Mouse (Mus musculus) right cerebral cortex, postnatal 14 days (tissue): ENCODE data around the gene Ptpre.
"Not testable (repeated sequence)": the region's sequence is repeated elsewhere in the genome, so short reads cannot be mapped to it uniquely, and the experiment has no call there.

Source experiments
- DNase-seq: peaks from one replicate; pipeline ENCODE4 v3.0.0; 2022

Gene Ptpre

DNA sequence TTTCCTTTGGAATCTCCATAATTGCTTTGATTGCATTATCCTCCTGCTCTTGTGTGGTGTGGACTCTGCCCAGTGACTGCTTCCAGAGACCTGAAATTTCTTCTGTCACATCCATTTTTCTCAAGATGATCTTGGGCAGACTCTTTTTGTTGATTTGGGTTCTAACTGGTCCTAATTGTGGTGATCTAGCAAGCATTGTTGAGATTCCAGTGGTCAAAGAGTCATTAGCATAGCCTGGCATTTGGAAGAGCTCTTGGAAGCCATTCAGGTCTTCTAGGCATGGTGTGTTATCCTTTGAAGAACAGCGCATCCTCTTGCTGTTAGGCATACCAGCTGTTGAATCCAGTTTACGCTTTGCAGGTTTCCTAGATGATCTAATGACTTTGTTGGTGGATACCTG is 161.1 kb downstream of the Ptpre start:
- DNase-seq: no peak

DNA sequence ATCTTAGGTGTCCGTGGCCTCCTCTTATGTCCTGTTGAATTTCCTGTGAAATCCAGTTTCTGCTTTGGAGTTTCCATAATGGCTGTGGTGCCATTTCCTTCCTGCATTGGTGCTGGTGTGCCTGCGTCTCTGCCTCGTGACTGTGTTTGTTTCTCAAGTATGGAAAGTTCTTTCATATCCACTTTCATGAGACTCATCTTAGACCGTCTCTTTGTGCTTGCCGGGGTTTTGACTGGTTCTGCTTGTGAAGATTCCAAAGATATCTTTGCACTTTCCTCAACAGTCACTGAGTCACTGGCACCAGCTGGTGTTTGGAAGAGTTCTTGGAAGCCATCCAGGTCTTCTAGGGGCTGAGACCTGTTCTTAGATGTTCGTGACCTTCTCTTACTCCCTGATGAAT is 162.1 kb downstream of the Ptpre start:
- not testable (repeated sequence) for DNase-seq

DNA sequence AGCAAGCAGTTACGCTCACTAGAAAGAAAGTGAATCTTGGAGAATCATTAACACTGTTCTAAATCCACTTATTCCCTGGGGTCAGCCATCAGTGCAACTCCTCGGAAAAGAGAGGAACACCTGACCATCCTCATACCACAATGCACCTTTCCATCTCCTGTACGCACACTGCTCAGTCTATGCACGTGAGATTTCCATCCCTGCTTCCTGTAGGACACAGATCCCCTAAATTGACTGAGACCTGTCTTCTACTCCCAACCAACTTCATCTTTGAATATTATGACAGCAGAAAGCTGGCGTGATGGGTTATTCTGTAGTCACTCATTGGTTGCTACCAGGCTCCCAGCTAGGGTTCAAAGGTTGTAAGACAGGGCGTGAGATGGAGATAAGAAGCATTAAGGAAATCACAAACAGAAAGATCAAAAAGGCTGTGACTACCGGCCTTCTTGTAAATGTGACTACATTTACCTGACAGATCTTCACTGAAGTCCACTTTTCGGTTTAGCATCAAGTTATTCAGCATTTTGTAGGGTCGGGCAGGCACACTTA is 166.4 kb downstream of the Ptpre start:
- DNase-seq: no peak

DNA sequence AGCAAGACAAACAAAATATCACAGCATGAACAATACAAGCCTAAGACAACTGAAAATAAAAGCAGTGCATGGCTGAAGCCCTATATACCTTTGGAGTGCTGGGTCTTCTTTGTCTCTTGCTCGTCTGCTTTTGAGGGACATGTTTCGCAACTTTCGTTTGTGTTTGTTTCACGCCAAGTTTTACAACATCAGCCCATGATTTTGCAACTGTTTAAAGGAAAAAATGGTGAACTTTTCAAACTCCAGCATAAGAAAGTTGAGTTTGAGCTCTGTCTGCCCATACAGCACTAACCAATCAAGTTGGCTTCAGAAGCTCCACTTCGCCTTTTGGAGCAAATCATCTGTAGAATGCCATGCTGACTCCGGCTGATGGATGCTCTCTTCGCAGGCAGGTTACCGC is 167.0 kb downstream of the Ptpre start:
- DNase-seq: no peak

DNA sequence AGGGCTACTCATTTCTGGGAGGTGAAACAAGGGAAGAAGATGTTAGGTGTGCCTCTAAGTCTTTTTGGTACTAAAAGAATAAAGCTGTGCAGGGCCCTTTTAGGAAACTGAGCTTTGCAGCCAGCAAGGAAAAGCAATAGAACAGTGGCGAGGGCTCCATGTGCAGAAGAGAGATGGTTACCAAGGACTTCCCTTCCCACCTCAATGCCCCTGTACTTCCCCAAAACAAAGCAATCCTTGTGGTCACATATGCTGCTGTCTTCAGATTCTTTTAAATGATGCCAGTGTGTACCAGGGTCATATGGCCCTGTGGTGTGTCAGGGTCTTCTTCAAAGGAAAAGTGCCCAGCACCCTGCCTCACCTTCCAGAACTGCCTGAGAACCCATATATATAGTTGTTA is 167.8 kb downstream of the Ptpre start:
- DNase-seq: no peak

DNA sequence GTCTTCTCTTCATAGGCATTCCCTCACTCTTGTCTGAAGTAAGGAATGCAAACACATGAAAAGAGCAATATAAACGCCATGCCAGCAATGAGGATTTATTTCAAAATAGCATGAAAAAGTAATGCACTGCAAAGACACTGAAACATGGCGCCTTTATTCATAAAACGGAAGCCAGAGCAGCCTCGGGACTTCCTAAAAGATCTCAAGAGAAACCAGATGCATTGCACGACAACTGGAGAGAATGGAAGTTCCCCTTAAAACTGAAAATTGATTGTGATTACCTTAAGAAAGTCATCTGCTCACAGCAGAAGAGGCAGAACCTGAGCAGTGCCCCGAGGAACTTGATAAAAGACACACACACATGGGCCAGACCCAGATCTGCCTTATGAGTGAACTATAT is 168.5 kb downstream of the Ptpre start:
- no peak for DNase-seq

DNA sequence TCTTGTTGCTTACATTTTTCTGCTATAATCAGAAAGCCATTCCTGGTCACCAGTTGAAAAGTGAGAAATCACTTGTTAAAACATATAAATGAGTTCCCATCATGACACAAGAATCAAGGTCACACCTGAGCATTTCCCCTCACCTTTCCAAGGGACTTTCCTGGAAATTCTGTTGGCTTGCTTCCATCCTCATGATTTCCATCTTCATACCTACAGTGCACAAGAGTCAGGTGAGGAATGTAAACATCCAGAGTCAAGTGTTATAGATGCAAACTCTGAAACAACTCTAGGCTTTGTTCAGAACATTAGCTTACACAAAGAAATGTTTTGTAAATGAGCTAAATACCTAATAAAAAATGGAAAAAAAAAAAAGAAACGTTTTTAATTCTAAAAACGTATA is 173.4 kb downstream of the Ptpre start:
- no peak for DNase-seq

DNA sequence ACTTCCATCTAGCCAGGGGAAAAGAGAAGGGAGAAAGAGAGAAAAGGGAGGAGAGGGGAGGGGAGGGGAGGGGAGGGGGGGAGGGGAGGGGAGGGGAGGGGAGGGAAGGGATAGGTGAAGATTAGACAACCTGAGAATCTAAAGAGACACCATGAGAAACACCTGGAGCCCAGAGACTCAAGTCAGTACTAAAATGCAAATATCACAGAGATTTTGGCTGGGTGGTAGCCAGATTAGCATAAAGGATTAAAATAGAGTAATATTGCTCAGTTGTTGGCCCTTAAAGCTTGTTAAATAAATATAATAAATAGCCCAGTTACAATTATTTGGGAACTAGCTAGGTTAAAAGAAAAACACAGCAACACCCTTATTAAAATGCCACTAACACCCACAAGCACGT is 175.3 kb downstream of the Ptpre start:
- DNase-seq: no peak

DNA sequence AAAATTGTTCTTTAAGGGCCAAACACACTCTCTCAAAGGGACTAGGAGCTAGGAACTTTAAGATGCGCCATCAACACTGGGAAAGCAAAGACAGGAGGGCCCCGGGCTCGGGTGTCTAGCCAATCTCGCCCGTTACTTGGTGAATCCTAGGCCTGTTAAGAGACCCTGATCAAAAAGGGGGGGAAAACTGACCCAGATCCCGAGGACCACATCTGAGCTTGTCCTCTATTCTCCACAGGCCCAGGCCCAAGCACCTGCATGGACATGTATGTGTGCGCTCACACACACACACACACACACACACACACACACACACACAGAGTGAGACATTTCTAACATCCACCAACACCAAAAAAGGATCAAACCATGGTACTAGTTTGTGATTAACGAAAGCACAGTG is 176.0 kb downstream of the Ptpre start:
- DNase-seq: no peak

DNA sequence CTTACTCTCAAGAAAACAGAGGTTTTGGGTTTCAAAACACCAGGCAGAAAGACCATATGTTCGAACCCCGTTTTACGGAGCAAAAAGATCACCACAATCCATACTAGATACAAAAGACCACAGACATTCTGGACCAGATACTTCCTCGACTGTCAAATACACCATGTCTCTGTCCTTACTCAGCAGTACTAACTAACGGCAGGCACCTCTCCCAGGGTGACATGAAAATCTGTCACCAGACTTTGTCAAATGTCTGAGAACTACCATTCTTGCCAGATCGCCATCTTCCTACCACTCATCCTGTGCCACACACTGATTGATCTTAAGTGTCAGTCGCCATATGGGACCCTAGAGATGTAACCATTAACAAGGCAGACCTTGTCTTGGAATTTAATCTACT is 177.9 kb downstream of the Ptpre start:
- DNase-seq: no peak

DNA sequence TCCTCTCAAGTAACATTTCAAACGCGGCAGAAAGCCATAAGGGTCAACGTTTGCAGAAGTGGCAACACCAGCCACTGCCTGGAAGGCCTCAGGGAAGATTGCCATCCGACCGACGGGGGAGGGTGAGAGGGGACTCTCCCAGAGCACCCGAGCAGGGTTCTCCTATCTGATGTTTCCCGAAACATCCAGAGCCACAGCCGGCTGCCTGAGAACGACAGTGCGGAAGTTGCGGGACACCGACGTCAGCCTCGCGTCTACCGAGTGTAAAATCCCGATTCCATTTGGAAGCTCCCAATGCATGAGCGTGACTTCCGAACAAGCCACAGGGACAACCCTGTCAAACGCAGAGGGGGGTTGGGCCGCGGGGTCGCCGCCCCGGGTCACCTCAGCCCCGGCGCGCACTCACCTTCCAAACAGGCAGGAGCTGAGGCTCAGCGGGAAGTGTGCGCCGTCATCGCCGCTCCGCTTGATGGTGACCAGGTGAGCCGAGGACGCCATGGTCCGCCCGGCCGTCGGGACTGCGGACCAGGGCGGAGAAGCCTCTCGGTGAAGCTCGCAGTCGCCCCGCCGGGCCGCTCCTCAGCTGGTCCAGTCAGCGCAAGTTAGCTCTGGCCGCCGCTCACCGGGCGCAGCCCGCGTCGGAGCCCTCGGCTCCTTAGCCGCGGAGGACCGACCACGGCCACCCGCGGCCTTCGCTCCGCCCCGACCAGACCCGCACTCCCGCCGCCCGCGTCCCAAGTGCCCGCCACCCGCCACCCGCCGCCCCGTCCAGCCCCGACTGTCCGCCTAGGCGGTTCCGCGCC is 178.6 kb downstream of the Ptpre start, which contains the start of gene Mki67:
Mki67 (minus strand) TSS at position 720 of the 803 bp plus-strand sequence.
- DNase-seq: no peak

DNA sequence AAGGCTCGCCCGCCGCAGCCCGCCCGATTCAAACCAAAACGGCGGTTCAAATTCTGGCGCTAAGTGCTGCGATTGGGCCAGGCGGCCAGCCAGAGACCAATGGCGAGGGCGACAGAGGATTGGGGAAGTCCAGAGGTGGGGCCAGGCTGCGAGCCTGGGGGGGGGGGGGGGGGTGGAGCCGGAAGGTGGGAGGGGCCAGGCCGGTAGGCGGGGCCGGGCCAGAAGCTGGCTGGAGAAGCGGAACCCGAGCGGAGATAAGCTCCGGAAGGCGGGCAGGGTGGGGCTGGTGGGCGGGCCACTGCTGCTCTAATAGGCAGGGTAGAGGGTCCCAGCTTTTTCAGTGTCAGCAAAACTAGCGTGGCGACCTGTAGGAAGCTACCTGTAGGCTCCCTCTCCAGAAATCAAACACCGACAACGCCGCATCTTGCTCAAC is 179.2 kb downstream of the Ptpre start:
- DNase-seq: peak; percentile 88

DNA sequence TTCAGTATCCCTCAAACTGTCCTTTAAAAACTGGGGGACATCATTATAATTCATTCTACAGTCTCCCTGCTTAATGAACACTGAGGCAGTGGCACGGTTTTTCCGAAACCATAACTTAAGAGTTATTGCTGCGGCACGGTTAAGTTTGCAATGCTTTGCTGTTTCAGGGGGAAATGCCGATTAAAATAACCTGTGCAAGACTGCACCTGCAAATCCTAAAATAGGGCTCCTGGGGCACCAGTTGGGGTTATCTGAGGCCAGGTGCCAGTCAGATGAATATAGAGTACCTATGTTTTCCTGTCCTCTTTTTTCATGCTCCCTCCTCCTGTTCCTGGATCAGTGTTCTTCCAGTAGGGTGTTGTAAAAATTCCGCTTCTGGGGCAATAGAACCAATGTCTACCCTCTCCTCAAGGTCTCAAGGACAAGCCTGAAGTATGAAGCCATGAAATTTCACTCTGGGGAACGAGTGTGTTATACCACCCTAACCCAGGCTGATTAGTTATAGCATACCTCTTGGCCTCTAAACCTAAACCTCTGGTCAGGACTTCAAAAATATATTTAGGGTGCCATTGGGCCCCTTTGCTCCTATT is 179.8 kb downstream of the Ptpre start:
- no peak for DNase-seq

DNA sequence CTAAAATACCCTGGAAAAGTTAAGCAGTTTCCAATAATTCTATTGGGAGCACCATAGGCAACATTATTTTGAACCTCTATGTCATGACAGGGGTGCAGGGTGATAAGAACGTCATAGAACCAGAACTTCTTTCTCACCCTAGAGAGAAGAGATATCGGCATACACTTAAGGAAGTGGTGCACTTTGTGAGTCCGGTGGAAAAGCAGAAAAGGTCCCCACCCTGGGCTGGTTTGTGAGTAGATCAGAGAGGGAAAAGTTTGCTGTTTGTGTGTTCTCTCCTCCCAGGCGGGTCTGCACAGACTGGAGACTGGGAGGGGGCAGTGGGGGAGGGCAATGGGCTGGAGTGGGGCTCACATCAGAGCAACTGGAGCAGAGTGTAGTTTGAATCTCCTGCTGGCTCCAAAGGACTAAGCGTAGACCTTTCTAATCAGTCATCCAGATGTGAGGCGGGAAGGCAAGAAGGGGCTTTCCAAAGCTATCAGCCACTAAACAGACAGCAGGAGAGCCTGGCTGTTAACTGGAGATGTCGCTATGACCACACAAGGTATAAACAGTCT is 184.2 kb downstream of the Ptpre start:
- DNase-seq: no peak

DNA sequence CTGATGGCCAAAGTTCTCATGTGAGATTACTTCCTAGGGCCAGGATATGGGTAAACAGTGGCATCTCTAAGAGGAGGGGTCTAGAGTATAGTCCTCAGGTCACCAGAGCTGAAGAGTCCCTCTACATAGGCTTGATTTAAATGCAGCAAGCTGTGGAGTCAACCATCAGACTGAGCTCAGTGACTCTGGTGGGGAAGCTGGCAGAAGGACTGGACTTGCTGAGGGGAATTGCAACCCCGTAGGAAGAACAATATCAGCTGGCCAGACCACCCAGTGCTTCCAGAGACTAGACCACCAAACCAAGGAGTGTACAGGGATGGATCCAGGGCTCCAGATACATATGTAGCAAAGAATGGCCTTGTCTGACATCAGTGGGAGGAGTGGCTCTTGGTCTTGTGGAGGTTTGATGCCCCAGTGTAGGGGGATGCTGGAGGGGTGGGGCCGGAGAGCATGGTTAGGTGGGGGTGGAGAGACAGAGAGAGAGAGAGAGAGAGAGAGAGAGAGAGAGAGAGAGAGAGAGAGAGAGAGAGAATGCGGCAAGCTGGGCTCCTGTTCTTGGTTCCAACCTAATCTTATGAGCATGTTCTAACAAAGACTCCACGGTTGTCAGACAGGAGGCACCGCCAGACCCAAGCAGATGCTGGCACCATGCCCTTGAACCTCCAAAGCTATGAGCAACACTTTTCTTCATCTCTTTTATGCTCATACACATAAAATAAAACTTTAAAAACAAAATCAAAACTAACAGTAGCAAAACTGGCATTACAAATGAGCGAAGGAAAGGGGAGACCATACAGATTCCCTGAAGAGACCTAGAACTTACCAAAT is 184.9 kb downstream of the Ptpre start:
- DNase-seq: no peak

DNA sequence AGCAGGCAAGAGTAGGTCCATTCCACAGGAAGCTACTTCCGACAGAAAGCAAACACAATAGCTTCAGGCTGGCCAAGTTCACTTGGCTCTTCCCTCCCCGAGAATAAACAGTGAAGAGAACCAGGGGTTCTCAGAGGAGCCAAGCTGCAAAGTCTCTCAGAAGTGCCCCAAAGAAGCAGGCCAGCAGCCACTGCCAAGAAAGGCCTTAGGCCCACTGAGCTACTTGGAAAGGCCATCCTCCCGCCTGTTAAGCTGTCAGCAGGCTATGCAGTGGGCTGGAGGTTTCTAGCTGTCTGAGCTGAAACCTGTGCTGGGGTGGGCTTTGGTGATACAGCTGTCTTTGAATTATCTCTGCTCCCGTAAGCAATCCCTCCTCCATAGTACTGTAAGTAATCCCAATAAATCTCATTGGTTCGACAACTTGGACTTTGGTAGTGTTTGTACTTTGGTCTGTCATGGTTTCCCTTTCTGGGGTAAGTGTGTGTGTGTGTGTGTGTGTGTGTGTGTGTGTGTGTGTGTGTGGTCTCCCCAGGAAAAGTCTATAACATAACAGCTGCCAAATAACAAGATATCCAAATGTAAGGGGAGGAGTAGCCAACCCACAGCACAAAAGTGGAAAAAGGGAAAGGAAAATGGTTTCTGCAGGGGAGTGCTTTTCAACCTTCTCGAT is 186.5 kb downstream of the Ptpre start:
- DNase-seq: no peak

DNA sequence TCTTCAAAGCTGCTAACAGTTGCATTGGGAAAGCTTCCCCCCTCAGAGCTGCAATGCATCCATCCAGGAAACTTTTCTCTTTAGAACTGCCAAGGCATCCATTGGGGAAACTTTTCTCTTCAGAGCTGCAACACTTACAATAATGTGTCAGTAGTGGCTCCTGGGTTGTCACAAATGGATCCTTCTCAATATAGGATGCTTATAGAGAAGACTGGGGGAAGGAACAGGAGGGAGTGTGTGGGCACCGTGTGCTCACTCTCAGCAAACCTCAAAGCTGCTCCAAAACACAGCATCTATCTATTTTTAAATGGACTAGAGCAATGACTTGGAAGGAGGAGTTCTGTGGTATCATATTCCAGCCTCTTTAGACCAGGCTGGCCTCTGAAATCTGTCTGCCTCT is 189.4 kb downstream of the Ptpre start:
- DNase-seq: no peak

DNA sequence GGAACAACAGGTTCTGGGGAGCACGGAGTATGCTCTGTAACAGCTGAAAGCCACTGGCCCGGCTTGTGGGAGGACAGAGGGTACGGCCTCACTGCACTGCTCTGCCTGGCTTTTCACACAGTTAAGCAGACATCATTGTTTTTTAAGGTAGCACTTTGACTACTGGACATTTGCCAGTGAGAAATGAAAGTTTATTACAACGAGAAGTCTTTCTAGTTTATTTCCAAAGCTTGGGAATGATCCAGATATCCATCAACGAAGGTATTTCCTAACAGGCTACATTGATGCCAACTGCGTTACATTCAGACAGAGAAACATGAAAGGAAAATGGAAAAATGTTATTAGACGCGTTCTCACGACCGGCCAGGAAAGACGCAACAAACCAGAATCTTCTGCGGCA is 190.8 kb downstream of the Ptpre start:
- no peak for DNase-seq

DNA sequence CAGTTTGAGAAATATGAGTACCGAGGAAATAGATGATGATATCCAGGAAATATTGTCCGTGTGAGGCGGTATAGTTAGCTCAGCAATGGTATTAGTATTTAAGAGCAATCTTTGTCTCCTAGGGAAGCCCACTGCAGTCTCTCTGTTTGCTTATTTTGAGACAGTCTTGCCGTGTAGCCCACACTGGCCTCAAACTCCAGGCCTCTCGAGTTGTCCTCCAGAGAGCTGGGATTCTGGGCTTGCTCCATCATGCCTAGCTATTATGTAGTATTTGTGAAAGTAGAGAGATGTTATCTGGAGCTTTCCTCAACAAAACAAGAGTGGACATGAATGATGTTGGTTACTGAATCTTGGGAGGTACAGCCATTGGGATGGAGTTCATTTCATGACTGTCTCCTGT is 197.1 kb downstream of the Ptpre start:
- DNase-seq: no peak

DNA sequence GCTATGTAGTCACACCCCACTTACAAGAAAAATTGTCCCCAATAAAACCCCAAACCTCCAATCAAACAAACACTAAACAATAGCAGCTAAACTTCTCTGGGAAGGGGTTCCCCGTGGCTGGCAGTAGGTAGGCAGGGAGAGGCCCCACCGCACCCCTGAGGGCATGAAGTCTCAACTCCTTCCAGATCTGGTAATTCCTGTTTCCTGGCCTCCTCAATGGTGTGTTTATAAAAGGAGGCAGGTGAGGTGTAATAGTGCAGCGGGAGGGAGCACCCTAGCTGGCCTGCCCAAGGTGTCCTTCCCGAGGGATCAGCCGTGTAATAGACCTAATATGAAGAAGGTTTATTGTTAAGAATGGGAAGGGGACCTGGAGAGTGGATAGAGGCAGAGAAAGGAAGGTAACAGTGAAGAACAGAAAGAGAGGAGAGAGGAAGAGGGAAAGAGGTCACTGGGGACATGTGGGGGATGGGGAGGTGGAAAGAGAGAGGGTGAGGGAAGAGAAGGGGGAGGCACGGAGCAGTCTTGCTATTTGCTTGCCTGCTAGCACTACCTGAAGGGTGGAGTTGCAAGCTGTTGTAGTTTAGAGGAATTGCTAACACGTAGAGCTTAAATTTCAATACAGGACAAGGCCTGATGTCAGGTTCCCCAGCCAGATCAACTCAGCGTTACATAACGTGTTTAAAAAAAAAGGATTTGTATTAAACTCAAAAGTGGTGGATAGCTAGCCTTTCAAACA is 197.8 kb downstream of the Ptpre start:
- DNase-seq: no peak
